Comparison of ENCODE assay signal across 23 mouse cellular contexts in the genomic region with DNA sequence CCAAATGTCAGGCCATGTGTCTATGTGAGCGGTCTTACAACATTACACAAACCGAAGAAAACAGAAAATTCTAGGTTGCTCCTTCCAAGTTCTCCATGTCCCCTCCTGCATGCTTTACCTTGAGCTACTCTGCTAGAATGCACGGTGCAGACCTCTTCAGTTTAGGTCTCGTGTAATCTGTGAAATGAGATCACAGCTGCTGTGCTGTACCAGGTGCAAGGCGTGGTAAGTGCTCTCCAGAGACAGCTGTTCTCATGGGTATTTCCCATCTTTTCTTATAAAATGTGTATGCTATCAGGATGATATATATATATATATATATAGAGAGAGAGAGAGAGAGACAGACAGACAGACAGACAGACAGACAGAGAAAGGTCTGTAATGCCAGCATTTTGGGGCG.
DNase-seq lines count a peak whose midpoint lies in the region; ATAC-seq lines count a peak whose summit lies in the region.
"Had no signal": no experiment of that assay in that cellular context is flagged by ENCODE, and none has a peak within 500 bp of the region (broad histone marks: within the 10 kb centered on the region; RNA-seq: fewer than 3 reads in every experiment).

No protein-coding gene starts in this region.

- H3K9me3 ChIP-seq in forebrain, embryonic 14.5 days (replicated peaks; ENCODE audit: control insufficient read depth, low read length), result no peaks in the 10 kb centered on the region
- H3K9me3 ChIP-seq: embryonic facial prominence, embryonic 10.5 days; embryonic facial prominence, embryonic 13.5 days; forebrain, embryonic 12.5 days; hindbrain, embryonic 12.5 days; hindbrain, embryonic 15.5 days had no signal

- 94% methylated on average over 6 of the region's 6 CpGs for WGBS in forebrain, embryonic 14.5 days

- ATAC-seq in forebrain, embryonic 14.5 days, result no peak
- ATAC-seq: activated CD4-positive, CD25-positive, alpha-beta regulatory T cell, adult 4 months; forebrain, embryonic 16.5 days had no signal

- H3K27ac ChIP-seq in forebrain, embryonic 14.5 days (ENCODE audit: low read depth, low read length), result no peak overlapping the region
- H3K27ac ChIP-seq: embryonic facial prominence, embryonic 10.5 days; embryonic facial prominence, embryonic 13.5 days; forebrain, embryonic 12.5 days; hindbrain, embryonic 12.5 days; hindbrain, embryonic 15.5 days had no signal

- H3K9ac ChIP-seq in forebrain, embryonic 14.5 days (ENCODE audit: low read length), result no peak overlapping the region
- H3K9ac ChIP-seq: embryonic facial prominence, embryonic 13.5 days; forebrain, embryonic 12.5 days; hindbrain, embryonic 12.5 days; hindbrain, embryonic 15.5 days had no signal

- no peaks in the 10 kb centered on the region for H3K27me3 ChIP-seq in forebrain, embryonic 14.5 days (replicated peaks; ENCODE audit: control insufficient read depth, insufficient read depth, low read length)
- H3K27me3 ChIP-seq: embryonic facial prominence, embryonic 13.5 days; forebrain, embryonic 12.5 days; hindbrain, embryonic 12.5 days; hindbrain, embryonic 15.5 days had no signal

- no peak overlapping the region for H3K4me2 ChIP-seq in forebrain, embryonic 14.5 days (ENCODE audit: low read length)
- H3K4me2 ChIP-seq: embryonic facial prominence, embryonic 13.5 days; forebrain, embryonic 12.5 days; heart, embryonic 11.5 days; hindbrain, embryonic 12.5 days; hindbrain, embryonic 15.5 days had no signal

- DNase-seq in thymus, adult 18-20 months, result peak; percentile 23 to 45
- peak; percentile 55 for DNase-seq in thymus, postnatal 14 days
- DNase-seq in thymus, postnatal 4 days, result peak; percentile 26
- DNase-seq in forebrain, embryonic 14.5 days (ENCODE audit: low spot score), result no peak
- no peak for DNase-seq in right cerebral cortex, postnatal 14 days
- no peak for DNase-seq in heart, adult 11 months
- DNase-seq: adrenal gland, adult 8-10 months; adrenal gland, postnatal 36 days; cerebellum, adult 11 months; cerebellum, adult 2 months; cerebellum, adult 9-11 months; cerebellum, postnatal 25 days; gastrocnemius, postnatal 10 days; gastrocnemius, postnatal 36 days had no signal

- no peaks in the 10 kb centered on the region for H3K4me1 ChIP-seq in forebrain, embryonic 14.5 days (ENCODE audit: control insufficient read depth, insufficient read depth, low read length)
- H3K4me1 ChIP-seq: embryonic facial prominence, embryonic 10.5 days; embryonic facial prominence, embryonic 13.5 days; forebrain, embryonic 12.5 days; hindbrain, embryonic 12.5 days; hindbrain, embryonic 15.5 days had no signal

- H3K4me3 ChIP-seq in forebrain, embryonic 14.5 days (ENCODE audit: low read depth, low read length), result no peak overlapping the region
- H3K4me3 ChIP-seq: embryonic facial prominence, embryonic 10.5 days; embryonic facial prominence, embryonic 13.5 days; erythroblast, embryonic 14.5 days; forebrain, embryonic 12.5 days; hindbrain, embryonic 12.5 days; hindbrain, embryonic 15.5 days had no signal

- H3K36me3 ChIP-seq in forebrain, embryonic 14.5 days (ENCODE audit: control insufficient read depth, insufficient read depth, low read length), result no peaks in the 10 kb centered on the region
- H3K36me3 ChIP-seq: embryonic facial prominence, embryonic 10.5 days; embryonic facial prominence, embryonic 13.5 days; forebrain, embryonic 12.5 days; hindbrain, embryonic 12.5 days; hindbrain, embryonic 15.5 days had no signal

Comparison
In these comparisons a context has a peak if more than half of its experiments do, and no peak if none do; other contexts are left out.
1. DNase-seq: peak in thymus, adult 18-20 months (2 of 2), thymus, postnatal 14 days (single experiment) and thymus, postnatal 4 days (single experiment); none in forebrain, embryonic 14.5 days (single experiment), right cerebral cortex, postnatal 14 days (single experiment) and heart, adult 11 months (single experiment).